ENCODE assay signal across 28 mouse cellular contexts in genomic region chr10:95689058-95689457, GRCm38 (mm10). TPM values are rescaled to one million over a fixed set of nuclear protein-coding genes. Genes with fewer than 3 reads are reported as not detected.
"Had no signal": no experiment of that assay in that cellular context is flagged by ENCODE, and none has a peak within 500 bp of the region (broad histone marks: within the 10 kb centered on the region; RNA-seq: fewer than 3 reads in every experiment).

No protein-coding gene starts in this region.

- H3K9me3 ChIP-seq: heart, embryonic 10.5 days; heart, embryonic 12.5 days; hindbrain, embryonic 10.5 days; hindbrain, embryonic 12.5 days; intestine, embryonic 15.5 days; limb, embryonic 10.5 days; limb, embryonic 12.5 days had no signal

- H3K36me3 ChIP-seq: heart, embryonic 10.5 days; heart, embryonic 12.5 days; hindbrain, embryonic 10.5 days; hindbrain, embryonic 12.5 days; intestine, embryonic 15.5 days; limb, embryonic 10.5 days; limb, embryonic 12.5 days had no signal

- H3K4me3 ChIP-seq: heart, embryonic 10.5 days; heart, embryonic 12.5 days; hindbrain, embryonic 10.5 days; hindbrain, embryonic 12.5 days; intestine, embryonic 15.5 days; layer of hippocampus, adult 2 months; left cerebral cortex, adult 2 months; limb, embryonic 10.5 days; limb, embryonic 12.5 days had no signal

- H3K4me1 ChIP-seq: heart, embryonic 10.5 days; intestine, embryonic 15.5 days had no signal

- H3K27me3 ChIP-seq: heart, embryonic 12.5 days; hindbrain, embryonic 12.5 days; intestine, embryonic 15.5 days; limb, embryonic 12.5 days had no signal

- DNase-seq: gastrocnemius, postnatal 14 days; heart, adult 18-20 months; heart, postnatal 10 days; heart, postnatal 4 days; kidney, adult 18-20 months; kidney, adult 8-10 months; kidney, postnatal 10 days; kidney, postnatal 25 days; kidney, postnatal 4 days; liver had no signal

RNA-seq across cellular contexts. Expression of gene Anapc15-ps, which starts 15.8 kb away (rescaled TPM):
- total RNA-seq: gastrocnemius, adult 18-20 months; gastrocnemius, adult 8-10 months; gastrocnemius, postnatal 14 days; gastrocnemius, postnatal 4 days; heart, adult 18-20 months; heart, adult 8-10 months; heart, postnatal 10 days; heart, postnatal 25 days; heart, postnatal 4 days; layer of hippocampus, adult 2 months; layer of hippocampus, postnatal 10 days; layer of hippocampus, postnatal 25 days; left cerebral cortex, adult 2 months; left cerebral cortex, postnatal 14 days; left cerebral cortex, postnatal 36 days had no signal
